Mouse (Mus musculus): ENCODE results near the gene Dlst. TPM values are rescaled to one million over a fixed set of nuclear protein-coding genes. Genes with fewer than 3 reads are reported as not detected.

Gene Dlst
- total RNA-seq, 2 experiments from 2014 or later = 144 to 163 TPM

- DNase-seq (ENCODE audit: low spot score in 2 of 2) = no peak
- intact Hi-C loops (cut with DNase I) = no loop called here
Observed at GRCm38 (mm10) chr12:85175087-85175675, 64.5 kb downstream of the Dlst start.

DNA sequence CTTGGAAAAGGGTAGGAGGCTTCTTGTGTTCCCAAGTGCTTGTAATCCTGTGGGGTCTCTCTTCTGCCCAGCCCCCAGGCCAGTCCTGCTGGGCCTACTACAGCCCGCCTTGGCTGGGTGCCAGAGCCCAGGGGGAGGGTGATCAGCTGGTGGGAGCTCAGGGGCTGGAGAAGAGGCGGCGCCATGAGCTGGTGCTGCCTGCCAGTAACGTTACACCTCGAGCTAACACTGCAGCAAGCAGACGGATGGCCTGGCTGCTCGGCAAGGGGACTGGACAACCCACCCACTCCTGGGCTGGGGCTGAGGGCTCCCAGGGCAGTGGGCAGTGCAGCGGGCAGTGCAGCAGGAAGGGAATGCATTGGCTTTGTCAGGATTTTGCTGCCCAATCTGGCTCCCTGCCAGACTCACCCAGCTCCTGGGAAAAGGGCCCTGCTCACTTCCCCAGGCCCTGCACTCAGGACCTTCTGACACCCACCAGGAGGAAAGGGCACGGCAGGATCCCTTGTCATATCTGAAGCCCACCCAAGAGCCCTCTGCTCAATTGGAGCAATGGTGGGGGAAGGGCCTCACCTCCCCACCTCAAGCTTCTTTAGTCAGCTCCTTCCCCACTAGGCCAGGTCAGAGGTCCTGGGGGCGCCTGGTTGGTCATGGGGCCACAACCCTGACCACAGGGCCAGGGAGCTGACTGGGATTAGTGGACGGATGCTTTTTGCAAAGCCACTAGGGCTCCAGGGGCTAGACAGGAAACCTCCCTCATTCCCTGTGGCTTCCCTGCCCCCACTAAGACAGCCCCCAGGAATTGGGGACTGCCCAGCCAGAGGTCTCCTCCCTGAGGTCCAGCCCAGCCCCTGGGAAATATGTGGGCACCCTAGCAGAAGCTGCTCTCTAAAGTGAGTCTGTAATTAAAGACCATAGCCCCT, 65.6 kb downstream of the Dlst start:
- intact Hi-C loops (cut with DNase I) = no loop called here
- no peak for DNase-seq (ENCODE audit: low spot score in 2 of 2)

- intact Hi-C loops (cut with DNase I) = no loop called here
- no peak for DNase-seq (ENCODE audit: low spot score in 2 of 2)
Observed at GRCm38 (mm10) chr12:85176846-85177523, 66.4 kb downstream of the Dlst start.

GRCm38 (mm10) chr12:85177740-85178239, 67.2 kb downstream of the Dlst start, which contains the start of gene Pgf:
Gene Pgf, minus strand, starts transcription at chr12:85177790.
- intact Hi-C loops (cut with DNase I) = no loop called here
- DNase-seq (ENCODE audit: low spot score in 2 of 2) = no peak

GRCm38 (mm10) chr12:85178294-85178693, 67.7 kb downstream of the Dlst start:
- intact Hi-C loops (cut with DNase I) = no loop called here
- DNase-seq (ENCODE audit: low spot score in 2 of 2) = no peak

DNA sequence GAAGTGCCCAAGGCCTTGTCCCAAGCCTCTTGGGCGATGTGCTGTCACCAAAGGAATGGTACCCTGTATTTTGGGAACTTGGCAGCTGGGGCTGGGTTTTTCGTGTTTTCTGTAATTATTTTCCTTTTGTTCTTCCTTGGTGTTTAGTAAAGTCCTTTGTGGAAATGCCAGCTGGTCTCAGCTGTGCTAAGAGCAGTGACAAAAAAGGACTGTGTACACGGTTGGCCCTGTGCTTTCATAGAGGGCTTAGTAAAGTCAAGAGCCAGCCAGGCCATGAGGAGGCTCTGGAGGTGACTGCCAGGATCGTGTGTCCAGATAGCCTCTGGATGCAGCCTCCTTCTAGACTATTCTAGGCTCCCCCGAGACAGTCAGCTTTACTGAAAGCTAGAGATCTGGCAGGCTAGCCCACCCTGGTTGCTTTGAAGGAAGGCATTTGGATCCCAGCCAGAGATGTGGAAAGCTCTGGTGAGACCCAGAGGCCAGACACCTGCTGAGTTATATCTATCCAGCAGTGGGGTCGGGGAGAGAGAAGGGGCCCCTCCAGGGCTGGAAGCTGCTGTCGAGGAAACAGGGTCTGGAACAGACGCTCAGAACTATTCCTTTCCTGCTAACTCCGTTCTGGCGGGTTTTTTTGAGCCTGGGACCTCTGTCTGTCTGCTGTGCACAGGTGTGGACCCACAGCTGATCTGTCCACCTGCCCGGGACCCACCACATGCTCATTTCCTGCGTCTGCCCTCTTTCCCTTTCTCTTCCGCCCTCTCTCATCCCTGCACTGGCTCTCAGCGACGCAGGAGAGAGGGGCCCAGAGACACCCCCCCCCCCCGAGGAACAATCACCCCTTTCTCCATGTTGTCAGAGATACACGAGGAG, 71.1 kb downstream of the Dlst start:
- intact Hi-C loops (cut with DNase I) = no loop called here
- no peak for DNase-seq (ENCODE audit: low spot score in 2 of 2)

GRCm38 (mm10) chr12:85182345-85182643, 71.7 kb downstream of the Dlst start:
- no peak for DNase-seq (ENCODE audit: low spot score in 2 of 2)
- intact Hi-C loops (cut with DNase I) = no loop called here

GRCm38 (mm10) chr12:85182898-85183297, 72.3 kb downstream of the Dlst start:
- intact Hi-C loops (cut with DNase I) = no loop called here

DNA sequence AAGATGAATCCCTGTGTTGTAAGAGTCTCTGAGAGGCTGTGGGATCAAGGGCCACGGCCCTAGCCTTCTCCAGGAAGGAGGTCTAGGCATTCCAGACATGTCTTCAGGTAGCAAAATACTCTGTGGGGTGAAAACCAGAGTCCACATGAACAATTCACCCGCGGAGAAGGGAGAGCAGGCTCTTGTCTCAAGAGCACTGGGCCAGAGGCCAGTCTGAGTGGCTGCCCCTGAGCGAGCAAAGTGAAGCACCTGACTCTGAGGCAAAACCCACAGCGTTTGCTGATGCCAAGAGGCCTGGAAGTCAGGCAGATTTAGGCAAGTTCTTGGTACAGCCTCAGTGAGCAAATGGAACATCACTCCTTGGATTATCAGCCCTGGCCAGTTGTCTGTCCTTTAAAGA, 73.5 kb downstream of the Dlst start:
- no peak for DNase-seq (ENCODE audit: low spot score in 2 of 2)
- intact Hi-C loops (cut with DNase I) = no loop called here

More at GRCm38 (mm10) chr12:85182898-85183297, 72.3 kb downstream of the Dlst start:
- no peak for DNase-seq (ENCODE audit: low spot score in 2 of 2)

Other genes starting within 250 kb of the Dlst start
- gene Ltbp2, start 234.3 kb upstream of the Dlst start, total RNA-seq (2021) = under 1 TPM; 0.41 to 0.52 TPM
- 10 to 100 TPM; 30.1 to 34.3 TPM for gene Fcf1, start 139.9 kb upstream of the Dlst start, total RNA-seq (2021)
- 100 to 1,000 TPM in 1 of 2 experiments, 10 to 100 TPM in 1; 96.2 to 112 TPM for gene Arel1, start 139.9 kb upstream of the Dlst start, total RNA-seq (2021)
- gene Ylpm1, start 114.5 kb upstream of the Dlst start, total RNA-seq (2021) = 100 to 1,000 TPM in 1 of 2 experiments, 10 to 100 TPM in 1; 94.2 to 141 TPM
- gene Prox2, start 74 bp upstream of the Dlst start, total RNA-seq (2021) = 1 to 10 TPM; 1.8 to 2.8 TPM
- gene Rps6kl1, start 40.4 kb downstream of the Dlst start, total RNA-seq (2021) = 10 to 100 TPM; 35.8 to 39.1 TPM
- 1 to 10 TPM; 2.7 to 2.8 TPM for gene Pgf, start 67.0 kb downstream of the Dlst start, total RNA-seq (2021)
- 10 to 100 TPM; 63.0 to 76.6 TPM for gene Eif2b2, start 108.6 kb downstream of the Dlst start, total RNA-seq (2021)
- gene Mlh3, start 159.8 kb downstream of the Dlst start, total RNA-seq (2021) = 10 to 100 TPM; 15.5 to 17.5 TPM
- 10 to 100 TPM; 31.1 to 39.0 TPM for gene Acyp1, start 177.6 kb downstream of the Dlst start, total RNA-seq (2021)
- 1 to 10 TPM; 2.3 to 2.5 TPM for gene Zc2hc1c, start 177.8 kb downstream of the Dlst start, total RNA-seq (2021)
- gene Nek9, start 228.5 kb downstream of the Dlst start, total RNA-seq (2021) = 10 to 100 TPM; 31.0 to 33.7 TPM

All from left cerebral cortex, postnatal 36 days (tissue).